Mouse (Mus musculus): ENCODE measurements around the gene Dtymk. TPM values are rescaled to one million over a fixed set of nuclear protein-coding genes. Genes with fewer than 3 reads are reported as not detected.
A peak's percentile ranks its signal among the peaks of the same experiment; 100 is the strongest.

Gene Dtymk
- polyA plus RNA-seq, 1 experiment, result 10.0 TPM

DNA sequence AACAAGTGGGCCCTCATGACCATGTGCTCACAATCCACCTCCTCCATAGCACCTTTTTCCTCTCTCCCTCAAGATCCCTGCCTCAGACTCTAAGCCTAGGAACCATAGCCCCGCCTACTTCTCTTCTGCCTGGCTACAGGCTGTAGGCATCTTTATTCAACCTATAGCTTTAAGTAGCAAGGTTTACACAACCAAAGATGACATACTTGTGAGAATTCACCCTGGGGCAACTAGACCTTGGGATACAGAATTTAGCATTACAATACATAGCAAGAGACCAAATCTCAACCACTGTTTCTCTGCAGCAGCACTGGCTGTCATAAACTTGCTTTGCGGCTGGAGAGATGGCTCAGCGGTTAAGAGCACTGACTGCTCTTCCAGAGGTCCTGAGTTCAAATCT is 8.3 kb upstream of the Dtymk start:
- no peak for TF ChIP-seq TAL1 (IDR thresholded peaks at IDR 0.05; ENCODE audit: low read length)
- TF ChIP-seq GATA1 (IDR thresholded peaks at IDR 0.05; ENCODE audit: low read length), result no peak
- H3K9me3 ChIP-seq (ENCODE audit: control insufficient read depth, low read length), result no peaks in the 10 kb centered on the region
- no peak overlapping the region for H3K4me3 ChIP-seq (replicated peaks)
- peaks cover 90% of the 10 kb centered on the region for H3K36me3 ChIP-seq (ENCODE audit: control insufficient read depth)
- H3K4me1 ChIP-seq (ENCODE audit: control insufficient read depth), result peaks cover 26% of the 10 kb centered on the region
- no peaks in the 10 kb centered on the region for H3K27me3 ChIP-seq (ENCODE audit: control insufficient read depth)

DNA sequence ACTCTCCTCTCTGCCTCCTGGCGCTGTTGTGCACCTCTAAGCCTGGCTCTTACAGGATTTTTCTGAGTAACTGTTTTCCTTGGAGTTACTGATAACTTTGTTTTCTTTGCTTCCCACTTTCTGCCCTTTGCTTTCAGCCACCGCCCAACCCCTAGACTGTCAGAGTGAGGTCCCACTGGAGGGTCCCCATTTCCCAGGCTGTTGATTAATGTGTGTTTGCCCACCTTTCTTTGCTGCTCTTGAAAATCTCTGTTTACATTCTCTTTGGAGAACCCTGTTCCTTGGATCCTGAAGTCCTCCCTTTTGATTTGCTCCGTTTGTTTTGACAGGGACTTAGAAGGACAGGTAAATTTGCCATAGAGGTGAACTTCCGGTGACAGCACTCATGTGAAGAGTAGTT is 7.1 kb upstream of the Dtymk start:
- H3K36me3 ChIP-seq (ENCODE audit: control insufficient read depth), result peaks cover 78% of the 10 kb centered on the region
- TF ChIP-seq TAL1 (IDR thresholded peaks at IDR 0.05; ENCODE audit: low read length) (no peak), GATA1 (IDR thresholded peaks at IDR 0.05; ENCODE audit: low read length) (no peak)

DNA sequence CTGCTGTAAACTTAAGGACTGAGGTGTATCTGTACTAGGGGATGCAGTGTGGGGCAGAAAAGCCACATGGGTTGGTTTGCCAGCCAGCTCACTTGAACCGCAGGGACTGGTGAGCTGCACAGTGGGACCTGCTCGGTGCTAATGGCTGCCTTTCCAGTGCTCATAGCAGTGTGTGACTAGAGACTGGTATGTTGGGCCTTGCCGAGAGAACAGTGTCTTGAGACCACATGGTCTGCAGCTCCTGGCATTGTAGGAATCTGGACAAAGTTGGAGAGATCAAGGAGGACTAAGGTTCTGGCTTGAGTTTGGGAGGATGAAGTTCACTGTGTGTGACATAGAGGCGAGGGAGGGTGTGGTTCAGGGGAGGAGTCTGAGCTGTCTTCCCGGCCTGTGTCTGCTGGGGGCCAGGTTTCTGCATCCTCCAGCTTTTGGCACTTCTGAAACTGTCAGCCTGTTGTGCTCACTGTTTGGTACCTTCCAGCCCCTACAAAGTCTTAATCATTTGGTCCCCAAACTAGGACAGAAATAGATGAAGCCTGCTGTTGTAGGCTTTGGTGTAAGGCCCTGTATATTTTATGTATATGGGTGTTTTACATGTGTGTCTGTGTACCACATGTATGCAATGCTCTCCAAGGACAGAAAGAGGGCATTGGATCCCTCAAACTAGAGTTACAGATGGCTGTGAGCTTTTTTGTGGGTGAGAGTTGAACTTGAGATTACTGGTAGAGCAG is 3.7 kb upstream of the Dtymk start:
- Histone ChIP-seq H3K4me3 (replicated peaks) (peak overlapping the region; percentile 94), H3K4me1 (ENCODE audit: control insufficient read depth) (peaks cover 62% of the 10 kb centered on the region)

More for the DNA sequence above, 7.1 kb upstream of the Dtymk start:
- Histone ChIP-seq H3K27me3 (ENCODE audit: control insufficient read depth) (no peaks in the 10 kb centered on the region), H3K9me3 (ENCODE audit: control insufficient read depth, low read length) (no peaks in the 10 kb centered on the region), H3K4me3 (replicated peaks) (no peak overlapping the region), H3K4me1 (ENCODE audit: control insufficient read depth) (peaks cover 35% of the 10 kb centered on the region)

DNA sequence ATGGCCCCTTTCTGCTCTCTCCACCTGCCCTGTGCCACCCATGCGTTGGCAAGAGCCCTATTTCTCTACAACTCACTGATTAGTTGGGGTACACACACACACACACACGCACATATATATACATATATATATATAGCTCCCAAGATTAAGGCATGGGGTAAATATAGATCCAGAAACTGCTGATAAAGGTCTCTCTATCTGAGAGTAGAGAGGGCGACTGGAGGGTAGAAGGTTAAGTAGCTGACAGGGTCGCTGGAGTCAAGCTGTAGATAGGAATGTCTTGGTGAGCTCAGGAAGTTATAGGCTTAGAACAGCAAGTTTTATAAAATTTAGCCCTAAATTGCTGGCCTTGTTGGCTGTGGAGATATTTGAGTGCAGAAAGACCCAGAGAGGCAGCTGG is 3.1 kb upstream of the Dtymk start:
- peak overlapping the region; percentile 94 for H3K4me3 ChIP-seq (replicated peaks)
- peaks cover 66% of the 10 kb centered on the region for H3K4me1 ChIP-seq (ENCODE audit: control insufficient read depth)
- H3K9me3 ChIP-seq (ENCODE audit: control insufficient read depth, low read length), result no peaks in the 10 kb centered on the region
- H3K36me3 ChIP-seq (ENCODE audit: control insufficient read depth), result peaks cover 51% of the 10 kb centered on the region
- H3K27me3 ChIP-seq (ENCODE audit: control insufficient read depth), result no peaks in the 10 kb centered on the region
- TF ChIP-seq TAL1 (IDR thresholded peaks at IDR 0.05; ENCODE audit: low read length) (no peak), GATA1 (IDR thresholded peaks at IDR 0.05; ENCODE audit: low read length) (no peak)

More for the DNA sequence above, 3.7 kb upstream of the Dtymk start:
- TF ChIP-seq TAL1 (IDR thresholded peaks at IDR 0.05; ENCODE audit: low read length) (no peak), GATA1 (IDR thresholded peaks at IDR 0.05; ENCODE audit: low read length) (no peak)
- Histone ChIP-seq H3K9me3 (ENCODE audit: control insufficient read depth, low read length) (no peaks in the 10 kb centered on the region), H3K36me3 (ENCODE audit: control insufficient read depth) (peaks cover 51% of the 10 kb centered on the region), H3K27me3 (ENCODE audit: control insufficient read depth) (no peaks in the 10 kb centered on the region)

DNA sequence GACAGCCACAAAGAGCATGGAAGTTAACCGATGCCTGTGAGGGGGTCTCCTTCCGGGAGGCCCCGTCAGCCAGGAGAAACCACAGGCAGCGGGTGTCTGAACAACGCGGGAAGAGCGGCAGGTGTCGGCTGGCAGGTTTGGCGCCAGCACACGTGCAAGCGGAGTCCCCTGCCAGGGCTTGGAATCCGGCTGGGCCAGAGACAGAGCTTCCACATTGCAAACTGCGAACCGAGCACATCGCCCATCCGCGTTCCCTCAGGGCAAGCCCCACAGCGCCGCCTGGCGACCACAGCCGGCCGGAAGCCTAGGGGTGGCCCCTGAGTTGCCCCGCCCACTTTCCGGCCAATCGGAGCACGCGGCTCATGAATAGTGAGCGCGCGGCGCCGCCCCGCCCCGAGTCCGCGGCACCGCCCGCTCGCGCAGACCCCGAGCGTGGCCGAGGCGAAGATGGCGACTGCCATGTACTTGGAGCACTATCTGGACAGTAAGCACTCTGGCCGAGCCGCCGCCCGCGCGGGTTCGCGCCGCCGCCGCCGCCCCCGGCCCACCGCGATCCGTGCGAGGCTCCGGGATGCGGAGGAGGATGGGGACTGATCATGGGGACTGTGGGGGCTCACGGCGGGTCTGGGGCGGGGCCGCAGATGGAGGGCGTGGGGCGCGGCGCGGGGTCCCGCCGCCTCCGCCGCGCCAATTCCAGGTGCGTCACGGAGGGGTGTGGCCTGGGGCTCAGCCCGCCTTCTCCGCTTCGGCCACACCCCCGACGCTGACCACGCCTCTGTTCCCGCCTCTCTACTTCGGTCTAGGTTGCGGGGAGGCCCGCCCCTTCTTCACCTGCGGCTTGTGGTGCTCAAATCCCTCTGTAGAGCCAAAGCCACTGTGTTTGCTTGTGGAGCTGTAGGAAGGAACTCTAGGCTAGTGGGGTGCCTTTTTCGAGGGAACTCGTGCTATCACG is 2.1 kb upstream of the Dtymk start, which contains the start of gene Ing5:
TSS of gene Ing5 (plus strand) at position 410 of the 952 bp plus-strand sequence.
- H3K4me1 ChIP-seq (ENCODE audit: control insufficient read depth), result peaks cover 74% of the 10 kb centered on the region
- H3K4me3 ChIP-seq (replicated peaks), result peak within 1 kb of the TSS; percentile 94
- no peaks in the 10 kb centered on the region for H3K27me3 ChIP-seq (ENCODE audit: control insufficient read depth)
- H3K9me3 ChIP-seq (ENCODE audit: control insufficient read depth, low read length), result no peaks in the 10 kb centered on the region
- H3K36me3 ChIP-seq (ENCODE audit: control insufficient read depth), result peaks cover 54% of the 10 kb centered on the region
- TF ChIP-seq TAL1 (IDR thresholded peaks at IDR 0.05; ENCODE audit: low read length) (no peak), GATA1 (IDR thresholded peaks at IDR 0.05; ENCODE audit: low read length) (no peak)

DNA sequence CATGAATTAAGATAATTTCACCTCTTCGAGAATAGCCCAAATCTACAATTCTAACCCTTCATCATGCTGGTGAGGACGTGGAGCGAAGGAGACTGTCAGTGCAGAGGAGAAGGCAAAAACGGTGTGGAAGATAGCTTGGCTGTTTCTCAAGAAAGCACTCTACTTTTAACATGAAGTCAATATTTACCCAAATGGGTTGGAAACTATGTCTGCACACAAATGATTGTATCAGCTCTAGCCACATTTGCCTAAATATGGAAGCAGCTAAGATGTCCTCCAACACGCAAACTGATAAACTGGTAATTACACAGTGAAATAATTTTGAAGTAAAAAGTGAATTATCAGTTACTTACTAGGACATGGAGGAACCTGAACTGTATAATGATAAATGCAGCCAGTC is 1.0 kb upstream of the Dtymk start:
- 0 out of 2 replicates have a peak, but pooled peaks have one; percentile 24 for TF ChIP-seq GATA1 (IDR thresholded peaks at IDR 0.05; ENCODE audit: low read length)
- 0 out of 3 replicates have a peak, but pooled peaks have one; percentile 19 for TF ChIP-seq TAL1 (IDR thresholded peaks at IDR 0.05; ENCODE audit: low read length)
- peak overlapping the region; percentile 94 for H3K4me3 ChIP-seq (replicated peaks)
- no peaks in the 10 kb centered on the region for H3K27me3 ChIP-seq (ENCODE audit: control insufficient read depth)
- peaks cover 83% of the 10 kb centered on the region for H3K4me1 ChIP-seq (ENCODE audit: control insufficient read depth)
- H3K9me3 ChIP-seq (ENCODE audit: control insufficient read depth, low read length), result no peaks in the 10 kb centered on the region
- H3K36me3 ChIP-seq (ENCODE audit: control insufficient read depth), result peaks cover 54% of the 10 kb centered on the region

DNA sequence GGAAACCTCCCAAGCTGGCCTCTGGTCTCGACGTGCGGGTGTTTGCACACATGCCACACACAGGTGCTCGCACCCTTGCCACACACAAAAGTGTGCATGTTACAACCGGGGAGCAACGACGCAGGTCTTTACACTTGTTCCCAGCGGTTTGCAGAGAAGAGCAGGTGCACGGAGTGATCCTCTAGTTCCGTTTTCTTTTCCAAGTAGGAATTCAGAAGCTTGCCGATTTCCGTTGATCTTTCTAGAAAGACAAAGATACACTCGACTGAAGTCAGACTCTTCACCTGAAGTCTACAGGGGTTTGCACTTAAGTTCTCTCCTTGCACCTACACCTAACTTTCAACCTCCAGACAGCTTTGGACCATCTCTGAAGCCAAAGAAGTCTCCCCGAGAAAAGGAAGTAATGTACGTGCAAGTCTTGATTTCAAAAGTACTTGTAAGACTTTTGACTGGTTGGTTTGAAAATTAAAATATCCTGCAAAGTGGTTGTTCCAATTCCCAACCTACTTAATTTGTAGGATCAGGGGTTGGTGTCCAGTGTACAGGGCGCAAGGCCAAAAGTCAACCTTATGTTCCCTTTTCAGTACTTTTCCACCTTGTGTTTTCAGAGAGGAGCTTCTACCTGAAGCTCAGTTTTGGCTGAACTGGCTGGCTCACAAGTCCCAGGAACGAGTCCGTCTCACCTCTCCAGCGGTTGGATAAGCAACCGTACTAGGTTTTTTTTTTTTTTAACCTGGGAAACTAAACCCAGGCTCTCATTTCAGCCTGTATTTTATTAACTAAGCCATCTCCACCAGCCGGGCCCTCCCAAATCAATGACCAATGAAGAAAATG is 847 bp downstream of the Dtymk start:
- H3K36me3 ChIP-seq (ENCODE audit: control insufficient read depth), result peaks cover 56% of the 10 kb centered on the region
- peaks cover 74% of the 10 kb centered on the region for H3K4me1 ChIP-seq (ENCODE audit: control insufficient read depth)
- TF ChIP-seq TAL1 (IDR thresholded peaks at IDR 0.05; ENCODE audit: low read length) (no peak), GATA1 (IDR thresholded peaks at IDR 0.05; ENCODE audit: low read length) (no peak)
- no peaks in the 10 kb centered on the region for H3K27me3 ChIP-seq (ENCODE audit: control insufficient read depth)
- H3K4me3 ChIP-seq (replicated peaks), result peak overlapping the region; percentile 94
- no peaks in the 10 kb centered on the region for H3K9me3 ChIP-seq (ENCODE audit: control insufficient read depth, low read length)

DNA sequence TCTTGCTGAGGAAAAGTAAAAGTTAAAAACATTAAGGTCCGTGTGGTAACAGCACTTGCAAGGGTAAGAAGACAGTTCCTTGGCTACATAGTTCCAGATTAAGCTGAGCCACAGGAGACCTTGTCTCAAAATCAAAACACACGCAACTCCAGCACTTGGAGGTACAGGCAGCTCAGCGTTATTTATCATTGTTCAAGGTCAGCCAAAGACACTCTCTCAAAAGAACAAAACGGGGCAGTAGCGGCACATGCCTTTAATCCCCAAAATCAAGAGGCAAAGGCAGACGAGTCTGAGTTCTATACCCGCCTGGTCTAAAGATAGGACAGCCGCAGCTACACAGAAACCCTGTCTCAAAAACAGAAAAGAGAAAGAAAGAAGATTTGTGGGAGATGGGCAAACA is 5.8 kb downstream of the Dtymk start:
- Histone ChIP-seq H3K27me3 (ENCODE audit: control insufficient read depth) (no peaks in the 10 kb centered on the region), H3K9me3 (ENCODE audit: control insufficient read depth, low read length) (no peaks in the 10 kb centered on the region), H3K36me3 (ENCODE audit: control insufficient read depth) (peaks cover 99% of the 10 kb centered on the region), H3K4me1 (ENCODE audit: control insufficient read depth) (peaks cover 34% of the 10 kb centered on the region), H3K4me3 (replicated peaks) (no peak overlapping the region)
- TF ChIP-seq TAL1 (IDR thresholded peaks at IDR 0.05; ENCODE audit: low read length) (no peak), GATA1 (IDR thresholded peaks at IDR 0.05; ENCODE audit: low read length) (no peak)
